Mouse (Mus musculus): ENCODE results near the gene Dusp11. TPM values are rescaled to one million over a fixed set of nuclear protein-coding genes. Genes with fewer than 3 reads are reported as not detected.
"Not testable (repeated sequence)": the region's sequence is repeated elsewhere in the genome, so short reads cannot be mapped to it uniquely, and the experiment has no call there.

The Dusp11 gene
- polyA plus RNA-seq, 1 experiment from 2014 or later: 22.8 TPM

GRCm38 (mm10) chr6:85935646-85936045 is 25.8 kb downstream of the Dusp11 start:
- Histone ChIP-seq H3K9ac (no peak overlapping the region), H3K9me3 (replicated peaks) (no peaks in the 10 kb centered on the region), H3K27ac (replicated peaks) (no peak overlapping the region), H3K4me3 (replicated peaks) (no peak overlapping the region), H3K27me3 (no peaks in the 10 kb centered on the region), H3K4me2 (no peak overlapping the region), H3K4me1 (replicated peaks) (peaks cover 16% of the 10 kb centered on the region), H3K36me3 (replicated peaks) (peaks cover 1% of the 10 kb centered on the region; the same call in 1 of the 2 replicates)
- WGBS (ENCODE audit: insufficient replicate concordance): 60% methylated on average over 3 of the region's 3 CpGs
- ATAC-seq (ENCODE audit: insufficient read depth): no peak

- Histone ChIP-seq H3K9ac (no peak overlapping the region), H3K4me3 (replicated peaks) (no peak overlapping the region), H3K27me3 (no peaks in the 10 kb centered on the region), H3K9me3 (replicated peaks) (no peaks in the 10 kb centered on the region), H3K36me3 (replicated peaks) (peaks cover 12% of the 10 kb centered on the region), H3K27ac (replicated peaks) (no peak overlapping the region), H3K4me2 (no peak overlapping the region), H3K4me1 (replicated peaks) (peaks cover 16% of the 10 kb centered on the region)
- WGBS (ENCODE audit: insufficient replicate concordance): 59% methylated on average over 8 of the region's 8 CpGs
- no peak for ATAC-seq (ENCODE audit: insufficient read depth)
Observed at GRCm38 (mm10) chr6:85934047-85934446, 27.4 kb downstream of the Dusp11 start.

GRCm38 (mm10) chr6:85929312-85929711 is 32.2 kb downstream of the Dusp11 start:
- Histone ChIP-seq H3K4me2 (no peak overlapping the region), H3K9me3 (replicated peaks) (no peaks in the 10 kb centered on the region), H3K9ac (no peak overlapping the region), H3K27me3 (no peaks in the 10 kb centered on the region), H3K36me3 (replicated peaks) (peaks cover 46% of the 10 kb centered on the region), H3K4me3 (replicated peaks) (no peak overlapping the region), H3K27ac (replicated peaks) (peak overlapping the region; percentile 64), H3K4me1 (replicated peaks) (peaks cover 5% of the 10 kb centered on the region; the same call in 1 of the 2 replicates)
- 51% methylated on average over 1 of the region's 1 CpGs for WGBS (ENCODE audit: insufficient replicate concordance)
- peak; percentile 71 for ATAC-seq (ENCODE audit: insufficient read depth)

GRCm38 (mm10) chr6:85927476-85928464 is 33.7 kb downstream of the Dusp11 start:
- no peak overlapping the region for H3K9ac ChIP-seq
- ATAC-seq (ENCODE audit: insufficient read depth): 0 out of 2 replicates have a peak, but pooled peaks have one; percentile 47
- 75% methylated on average over 9 of the region's 9 CpGs for WGBS (ENCODE audit: insufficient replicate concordance)
- H3K36me3 ChIP-seq (replicated peaks): peaks cover 46% of the 10 kb centered on the region
- no peak overlapping the region for H3K4me2 ChIP-seq
- H3K27me3 ChIP-seq: no peaks in the 10 kb centered on the region
- no peaks in the 10 kb centered on the region for H3K9me3 ChIP-seq (replicated peaks)
- H3K4me3 ChIP-seq (replicated peaks): no peak overlapping the region
- peaks cover 5% of the 10 kb centered on the region; the same call in 1 of the 2 replicates for H3K4me1 ChIP-seq (replicated peaks)
- 0 out of 2 replicates have a peak overlapping the region, but pooled peaks have one; percentile 39 for H3K27ac ChIP-seq (replicated peaks)

GRCm38 (mm10) chr6:85926709-85927108 is 34.8 kb downstream of the Dusp11 start:
- no peak for ATAC-seq (ENCODE audit: insufficient read depth)
- no peak overlapping the region for H3K4me2 ChIP-seq
- 0 out of 2 replicates have a peak overlapping the region, but pooled peaks have one; percentile 24 for H3K27ac ChIP-seq (replicated peaks)
- H3K27me3 ChIP-seq: no peaks in the 10 kb centered on the region
- no peaks in the 10 kb centered on the region for H3K9me3 ChIP-seq (replicated peaks)
- H3K4me1 ChIP-seq (replicated peaks): peaks cover 5% of the 10 kb centered on the region; the same call in 1 of the 2 replicates
- no peak overlapping the region for H3K9ac ChIP-seq
- 53% methylated on average over 1 of the region's 1 CpGs for WGBS (ENCODE audit: insufficient replicate concordance)
- peaks cover 49% of the 10 kb centered on the region for H3K36me3 ChIP-seq (replicated peaks)
- H3K4me3 ChIP-seq (replicated peaks): no peak overlapping the region

GRCm38 (mm10) chr6:85923643-85924042 is 37.8 kb downstream of the Dusp11 start:
- H3K9ac ChIP-seq: no peak overlapping the region
- H3K27me3 ChIP-seq: no peaks in the 10 kb centered on the region
- H3K9me3 ChIP-seq (replicated peaks): no peaks in the 10 kb centered on the region
- H3K4me3 ChIP-seq (replicated peaks): no peak overlapping the region
- H3K36me3 ChIP-seq (replicated peaks): peaks cover 51% of the 10 kb centered on the region
- ATAC-seq (ENCODE audit: insufficient read depth): no peak
- H3K4me1 ChIP-seq (replicated peaks): peaks cover 5% of the 10 kb centered on the region; the same call in 1 of the 2 replicates
- no peak overlapping the region for H3K4me2 ChIP-seq
- H3K27ac ChIP-seq (replicated peaks): no peak overlapping the region
- WGBS (ENCODE audit: insufficient replicate concordance): 63% methylated on average over 1 of the region's 1 CpGs

GRCm38 (mm10) chr6:85919401-85919800 is 42.1 kb downstream of the Dusp11 start:
- 81% methylated on average over 4 of the region's 4 CpGs for WGBS (ENCODE audit: insufficient replicate concordance)
- Histone ChIP-seq H3K9me3 (replicated peaks) (no peaks in the 10 kb centered on the region), H3K36me3 (replicated peaks) (peaks cover 16% of the 10 kb centered on the region; the same call in 1 of the 2 replicates), H3K27me3 (no peaks in the 10 kb centered on the region), H3K4me3 (replicated peaks) (no peak overlapping the region), H3K27ac (replicated peaks) (no peak overlapping the region), H3K4me1 (replicated peaks) (peaks cover 19% of the 10 kb centered on the region), H3K9ac (no peak overlapping the region), H3K4me2 (no peak overlapping the region)
- ATAC-seq (ENCODE audit: insufficient read depth): no peak

- ATAC-seq (ENCODE audit: insufficient read depth); H3K27me3 ChIP-seq; H3K9me3 ChIP-seq (replicated peaks); H3K4me3 ChIP-seq (replicated peaks); H3K9ac ChIP-seq; H3K27ac ChIP-seq (replicated peaks); H3K4me2 ChIP-seq: not testable (repeated sequence)
- Histone ChIP-seq H3K36me3 (replicated peaks) (peaks cover 16% of the 10 kb centered on the region; the same call in 1 of the 2 replicates), H3K4me1 (replicated peaks) (peaks cover 25% of the 10 kb centered on the region)
- 79% methylated on average over 3 of the region's 3 CpGs for WGBS (ENCODE audit: insufficient replicate concordance)
Observed at GRCm38 (mm10) chr6:85918341-85918740, 43.1 kb downstream of the Dusp11 start.

- ATAC-seq (ENCODE audit: insufficient read depth): no peak
Observed at GRCm38 (mm10) chr6:85916596-85916995, 44.9 kb downstream of the Dusp11 start.

GRCm38 (mm10) chr6:85915539-85916513 is 45.6 kb downstream of the Dusp11 start, which contains the start of gene Nat8f1:
TSS of gene Nat8f1 (minus strand) at chr6:85915687.
- Histone ChIP-seq H3K4me3 (replicated peaks) (peak within 1 kb of the TSS; percentile 71), H3K4me1 (replicated peaks) (peaks cover 32% of the 10 kb centered on the region), H3K9ac (peak within 1 kb of the TSS; percentile 68), H3K4me2 (peak within 1 kb of the TSS; percentile 79), H3K27ac (replicated peaks) (peak within 1 kb of the TSS; percentile 89)
- WGBS (ENCODE audit: insufficient replicate concordance): under 1% methylated on average over 61 of the region's 61 CpGs
- ATAC-seq (ENCODE audit: insufficient read depth): peak; percentile 97
- H3K36me3 ChIP-seq (replicated peaks); H3K9me3 ChIP-seq (replicated peaks); H3K27me3 ChIP-seq: not testable (repeated sequence)

More at GRCm38 (mm10) chr6:85916596-85916995, 44.9 kb downstream of the Dusp11 start:
- no peaks in the 10 kb centered on the region for H3K9me3 ChIP-seq (replicated peaks)
- 72% methylated on average over 6 of the region's 6 CpGs for WGBS (ENCODE audit: insufficient replicate concordance)
- no peaks in the 10 kb centered on the region for H3K27me3 ChIP-seq
- peak overlapping the region; percentile 68 for H3K9ac ChIP-seq
- peaks cover 12% of the 10 kb centered on the region; the same call in 1 of the 2 replicates for H3K36me3 ChIP-seq (replicated peaks)
- peak overlapping the region; percentile 89 for H3K27ac ChIP-seq (replicated peaks)
- peak overlapping the region; percentile 79 for H3K4me2 ChIP-seq
- peaks cover 29% of the 10 kb centered on the region for H3K4me1 ChIP-seq (replicated peaks)
- peak overlapping the region; percentile 71 for H3K4me3 ChIP-seq (replicated peaks)
